In genomic region chr1:132968659-132969058, GRCm38 (mm10) we compare ENCODE assay signal across 9 mouse cellular contexts.
DNase-seq lines count a peak whose midpoint lies in the region; ATAC-seq and TF ChIP-seq lines count a peak whose summit lies in the region.
"Had no signal": no experiment of that assay in that cellular context is flagged by ENCODE, and none has a peak within 500 bp of the region (broad histone marks: within the 10 kb centered on the region; RNA-seq: fewer than 3 reads in every experiment).

No protein-coding gene starts in this region.

- H3K27me3 ChIP-seq in liver, adult 2 months (ENCODE audit: control insufficient read depth, insufficient read depth, low read length), result no peaks in the 10 kb centered on the region

- peak in 1 of 2 experiments; percentile 59 for DNase-seq in layer of hippocampus, adult 2 months (ENCODE audit: low spot score in 2 of 2)
- no peak for DNase-seq in layer of hippocampus, adult 9-11 months
- DNase-seq in MEL-GATA-1-ER (ENCODE audit: extremely low read depth, low read depth), result peak; percentile 6
- DNase-seq in brain, adult 2 months (ENCODE audit: low read depth, low spot score), result peak; percentile 57
- peak; percentile 29 for DNase-seq in liver, adult 2 months (ENCODE audit: extremely low read depth, low read depth, low spot score)
- DNase-seq in right cerebral cortex, adult 2 months (ENCODE audit: low spot score in 2 of 2), result peak; percentile 56 to 66
- DNase-seq in yolk sac, embryonic 10.5 days (ENCODE audit: low spot score), result no peak

- no peak overlapping the region for H3K4me3 ChIP-seq in layer of hippocampus, adult 2 months
- H3K4me3 ChIP-seq in liver, adult 2 months (ENCODE audit: insufficient read depth, low read depth, low read length), result no peak overlapping the region

- WGBS in liver, adult 2 months, result 30% methylated on average over 6 of the region's 6 CpGs

- no peaks in the 10 kb centered on the region for H3K79me2 ChIP-seq in liver, adult 2 months (ENCODE audit: control insufficient read depth, insufficient read depth, low read length)

- peak; percentile 89 for TF ChIP-seq CTCF in layer of hippocampus, adult 2 months (conservative IDR thresholded peaks at IDR 0.05)
- peak; percentile 71 for TF ChIP-seq CTCF in liver, adult 2 months (IDR thresholded peaks at IDR 0.05; ENCODE audit: low read depth, low read length)

- H3K4me1 ChIP-seq in liver, adult 2 months (ENCODE audit: control insufficient read depth, insufficient read depth, low read length), result no peaks in the 10 kb centered on the region

- peak; percentile 56; the same call in 1 of the 2 replicates for ATAC-seq in erythroblast, adult 5-6 weeks (replicated peaks; ENCODE audit: low FRiP score, poor library complexity, severe bottlenecking)

- H3K36me3 ChIP-seq in liver, adult 2 months (ENCODE audit: control insufficient read depth, insufficient read depth, low read length), result no peaks in the 10 kb centered on the region

- no peak overlapping the region for H3K9ac ChIP-seq in liver, adult 2 months (ENCODE audit: low read depth, low read length)

- no peak overlapping the region for H3K27ac ChIP-seq in layer of hippocampus, adult 2 months
- H3K27ac ChIP-seq in liver, adult 2 months (replicated peaks; ENCODE audit: insufficient read depth, low read depth, low read length), result no peak overlapping the region
- H3K27ac ChIP-seq: macrophage had no signal

- no peak for TF ChIP-seq POLR2A in liver, adult 2 months (IDR thresholded peaks at IDR 0.05; ENCODE audit: extremely low read depth, insufficient read depth, low read length)

Comparison
In these comparisons a context has a peak if more than half of its experiments do, and no peak if none do; other contexts are left out.
1. DNase-seq: peak in MEL-GATA-1-ER (single experiment), brain, adult 2 months (single experiment), liver, adult 2 months (single experiment) and right cerebral cortex, adult 2 months (2 of 2); none in layer of hippocampus, adult 9-11 months (single experiment) and yolk sac, embryonic 10.5 days (single experiment).